Mouse (Mus musculus): Measurements from ENCODE around the gene Igfbp7.

The Igfbp7 gene

GRCm38 (mm10) chr5:77351691-77352090, 56.1 kb downstream of the Igfbp7 start:
- TF ChIP-seq GATA4 (IDR thresholded peaks at IDR 0.05; ENCODE audit: insufficient replicate concordance, low read length) = no peak

GRCm38 (mm10) chr5:77349971-77350658, 57.7 kb downstream of the Igfbp7 start:
- no peak for TF ChIP-seq GATA4 (IDR thresholded peaks at IDR 0.05; ENCODE audit: insufficient replicate concordance, low read length)

DNA sequence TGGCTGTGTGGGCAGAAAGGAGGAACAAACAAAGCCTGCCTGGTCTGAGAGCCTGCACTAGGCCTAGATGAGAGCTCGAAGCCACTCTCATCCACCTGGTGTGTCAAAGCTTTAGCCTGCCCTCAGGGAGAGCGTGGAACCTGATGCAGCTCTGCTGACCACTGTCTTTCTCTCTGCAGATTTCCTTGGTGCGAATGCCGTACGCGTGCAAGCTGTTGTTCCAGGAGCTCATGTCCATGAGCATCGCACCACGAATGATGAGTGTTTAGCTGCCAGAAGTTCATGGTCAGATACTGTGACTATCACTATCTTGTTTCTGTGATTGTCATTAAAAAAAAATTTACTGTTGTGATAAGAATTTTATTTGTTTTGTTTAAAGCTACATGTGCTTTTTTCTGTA, 58.9 kb downstream of the Igfbp7 start:
- no peak for TF ChIP-seq GATA4 (IDR thresholded peaks at IDR 0.05; ENCODE audit: insufficient replicate concordance, low read length)

DNA sequence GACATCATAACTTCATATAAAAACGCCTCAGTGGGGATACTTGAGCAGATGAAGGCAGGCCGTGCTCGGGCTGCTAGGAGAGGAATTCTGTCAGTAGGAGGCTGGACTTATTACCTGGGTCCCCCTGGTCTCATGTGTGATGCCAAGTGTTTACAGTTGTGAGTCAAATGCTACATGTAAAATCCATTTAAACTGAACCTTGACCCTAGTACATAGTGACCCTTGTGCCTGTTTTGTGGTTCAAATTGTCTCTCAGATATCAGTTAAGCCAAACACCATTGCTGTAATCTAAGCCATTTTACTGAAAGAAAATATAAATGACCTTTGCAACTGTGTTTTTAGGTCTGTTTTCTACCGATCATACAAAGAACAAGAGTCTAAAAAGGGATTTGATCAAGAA, 67.8 kb downstream of the Igfbp7 start:
- TF ChIP-seq GATA4 (IDR thresholded peaks at IDR 0.05; ENCODE audit: insufficient replicate concordance, low read length) = no peak

GRCm38 (mm10) chr5:77330154-77330553, 77.7 kb downstream of the Igfbp7 start:
- no peak for TF ChIP-seq GATA4 (IDR thresholded peaks at IDR 0.05; ENCODE audit: insufficient replicate concordance, low read length)

GRCm38 (mm10) chr5:77324936-77325335, 82.9 kb downstream of the Igfbp7 start:
- no peak for TF ChIP-seq GATA4 (IDR thresholded peaks at IDR 0.05; ENCODE audit: insufficient replicate concordance, low read length)

GRCm38 (mm10) chr5:77314986-77315385, 92.9 kb downstream of the Igfbp7 start:
- TF ChIP-seq GATA4 (IDR thresholded peaks at IDR 0.05; ENCODE audit: insufficient replicate concordance, low read length) = no peak

GRCm38 (mm10) chr5:77314206-77314605, 93.6 kb downstream of the Igfbp7 start:
- TF ChIP-seq GATA4 (IDR thresholded peaks at IDR 0.05; ENCODE audit: insufficient replicate concordance, low read length) = no peak

DNA sequence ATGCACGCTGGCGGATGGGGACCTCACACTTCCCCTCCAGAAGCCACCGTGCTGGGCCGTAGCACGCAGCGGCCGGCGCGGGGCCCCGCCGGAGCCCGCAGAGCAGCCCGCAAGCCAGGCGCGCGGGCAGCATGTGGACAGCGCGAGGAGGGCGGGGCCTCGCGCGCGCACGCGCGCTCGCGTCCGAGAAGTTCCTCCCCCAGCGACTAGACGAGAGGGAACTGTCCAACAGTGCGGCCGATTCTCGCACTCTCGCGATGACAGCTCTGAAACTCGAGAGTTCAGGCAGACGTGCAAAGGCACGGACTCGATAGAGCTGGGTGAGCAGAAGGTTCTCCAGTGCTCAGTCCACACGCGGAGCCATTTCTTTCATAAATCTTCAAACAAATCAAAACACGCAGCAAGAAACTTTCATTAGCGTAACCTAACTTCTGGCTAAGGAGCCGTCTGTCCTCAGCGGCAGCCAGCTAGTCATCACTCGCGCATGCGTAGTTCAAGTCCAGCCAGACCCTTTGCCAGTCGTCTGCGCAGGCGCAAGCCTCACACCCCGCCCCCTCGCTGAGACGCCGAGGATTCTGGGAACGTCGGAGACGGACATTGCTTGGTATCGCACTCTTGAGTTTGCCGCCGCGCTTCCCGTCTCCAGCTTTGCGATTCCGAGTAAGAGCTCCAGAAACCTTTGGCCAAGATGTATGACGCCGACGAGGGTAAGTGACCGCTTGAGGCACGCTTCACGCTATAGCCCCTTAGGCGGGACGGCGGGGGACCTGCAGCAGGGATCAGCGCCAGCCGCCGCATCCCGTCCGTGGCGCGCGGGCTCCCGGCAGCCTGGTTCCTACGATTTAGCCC, 97.7 kb downstream of the Igfbp7 start, which contains the start of the genes Noa1 and Polr2b:
Noa1 (minus strand) TSS at position 161 of the 849 bp plus-strand sequence.
Polr2b (plus strand) TSS at position 224 of the 849 bp plus-strand sequence.
- no peak for TF ChIP-seq GATA4 (IDR thresholded peaks at IDR 0.05; ENCODE audit: insufficient replicate concordance, low read length)

DNA sequence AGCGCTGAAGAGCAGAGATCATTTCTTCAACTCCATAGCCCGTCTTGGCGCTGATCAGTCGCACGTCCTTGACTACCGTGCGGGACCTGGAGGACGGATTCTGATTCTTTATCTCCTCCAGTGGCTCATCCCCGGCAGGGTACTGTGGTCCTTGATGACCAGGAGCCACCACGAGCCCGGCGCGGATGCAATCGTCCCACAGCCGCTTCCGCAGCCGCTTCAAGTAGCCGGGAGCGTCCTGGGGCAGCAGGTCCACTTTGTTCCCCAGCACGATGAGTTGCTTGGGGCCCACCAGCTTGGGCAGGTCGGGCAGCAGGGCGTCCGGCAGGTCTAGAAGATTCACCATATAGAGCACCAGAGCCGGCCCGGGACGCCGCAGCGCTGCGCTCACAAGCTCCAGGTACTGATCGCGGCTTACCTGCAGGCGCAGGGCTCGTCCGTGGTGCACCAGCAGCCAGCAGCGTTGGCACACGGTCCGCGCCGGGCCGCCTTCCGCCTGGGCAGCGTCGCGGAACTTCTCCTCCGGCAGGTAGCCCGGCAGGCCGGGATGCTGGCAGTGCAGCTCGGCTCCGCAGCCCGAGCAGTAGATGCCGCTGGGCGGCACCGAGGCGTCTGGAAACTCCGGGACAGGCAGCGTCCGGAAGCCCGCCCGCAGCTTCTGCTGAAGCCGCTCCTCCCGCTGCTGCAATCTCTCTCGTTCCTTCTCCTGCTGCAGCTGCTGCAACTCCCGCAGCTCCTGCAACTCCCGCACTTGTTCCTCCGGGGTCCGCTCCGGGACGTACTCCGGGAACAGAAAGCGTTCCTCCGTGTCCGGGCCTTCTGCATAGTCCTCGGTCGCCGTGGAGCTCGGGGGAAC, 98.6 kb downstream of the Igfbp7 start:
- TF ChIP-seq GATA4 (IDR thresholded peaks at IDR 0.05; ENCODE audit: insufficient replicate concordance, low read length) = no peak

DNA sequence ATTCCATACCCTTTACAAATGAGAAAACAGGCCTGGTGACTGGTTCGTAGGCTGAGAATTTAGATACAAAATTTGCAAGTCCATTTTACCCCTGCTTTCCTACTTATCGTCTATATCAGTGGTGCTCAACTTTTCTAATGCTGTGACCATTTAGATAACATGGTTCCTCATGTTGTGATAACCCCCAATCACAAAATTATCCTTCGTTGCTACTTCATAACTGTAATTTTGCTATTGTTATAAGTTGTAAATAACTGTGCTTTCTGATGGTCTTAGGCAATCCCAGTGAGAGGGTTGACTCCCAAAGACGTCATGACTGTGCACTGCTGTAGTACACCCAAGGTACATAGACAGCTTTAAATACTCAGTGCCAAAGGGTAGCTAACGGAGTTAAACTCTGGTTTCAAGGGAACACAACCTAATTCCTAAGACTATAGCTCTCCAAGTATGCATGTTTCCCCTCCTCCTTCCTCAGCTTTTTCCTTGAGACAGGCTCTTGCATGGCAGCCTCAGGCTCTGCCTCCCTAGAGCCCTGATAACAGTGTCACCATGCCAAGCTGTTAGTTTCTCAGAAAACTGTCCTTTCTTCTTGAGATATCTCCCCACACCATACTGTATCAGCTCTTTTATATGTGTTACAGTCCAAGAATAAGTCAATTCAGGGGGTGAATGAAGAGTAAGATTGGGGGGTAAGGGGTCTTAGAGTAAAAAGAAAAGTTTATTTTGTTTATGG, 99.9 kb downstream of the Igfbp7 start:
- no peak for TF ChIP-seq GATA4 (IDR thresholded peaks at IDR 0.05; ENCODE audit: insufficient replicate concordance, low read length)

- no peak for TF ChIP-seq GATA4 (IDR thresholded peaks at IDR 0.05; ENCODE audit: insufficient replicate concordance, low read length)
Observed at GRCm38 (mm10) chr5:77301296-77301903, 106.4 kb downstream of the Igfbp7 start.

DNA sequence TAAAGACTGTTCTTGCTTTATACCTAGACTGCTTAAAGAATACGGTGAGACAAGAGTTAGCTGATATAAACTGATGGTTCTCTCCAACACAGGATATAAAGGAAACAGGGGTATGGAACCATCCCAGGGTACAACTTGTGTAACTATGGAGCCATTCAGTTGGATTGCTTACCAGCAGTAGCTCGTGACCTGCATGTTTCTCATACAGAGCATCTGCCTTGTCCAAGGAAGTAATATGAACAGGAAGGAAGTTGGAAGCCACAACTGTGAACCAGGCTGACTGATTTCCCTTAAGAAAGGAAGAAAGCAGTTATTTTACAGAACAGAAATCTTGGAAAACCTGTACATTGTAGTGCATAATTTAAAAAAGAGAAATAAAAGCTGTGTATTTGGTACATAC, 108.4 kb downstream of the Igfbp7 start:
- TF ChIP-seq GATA4 (IDR thresholded peaks at IDR 0.05; ENCODE audit: insufficient replicate concordance, low read length) = no peak
